Mouse (Mus musculus): ENCODE measurements around the gene Gys1. TPM values are rescaled to one million over a fixed set of nuclear protein-coding genes. Genes with fewer than 3 reads are reported as not detected.
"Not testable (repeated sequence)": the region's sequence is repeated elsewhere in the genome, so short reads cannot be mapped to it uniquely, and the experiment has no call there.

Gys1 gene
- polyA plus RNA-seq, 1 experiment: 9.5 TPM

- TF ChIP-seq POLR2A (IDR thresholded peaks at IDR 0.05; ENCODE audit: low read depth, low read length) (no peak), CTCF (IDR thresholded peaks at IDR 0.05; ENCODE audit: extremely low read depth, insufficient read length, insufficient replicate concordance, low read depth, low read length) (no peak)
- Histone ChIP-seq H3K27me3 (ENCODE audit: control insufficient read depth, insufficient read depth, low read length) (no peaks in the 10 kb centered on the region), H3K36me3 (ENCODE audit: control insufficient read depth, insufficient read depth, low read length) (peaks cover 13% of the 10 kb centered on the region), H3K4me3 (ENCODE audit: low read depth, low read length) (peak overlapping the region; percentile 81), H3K27ac (ENCODE audit: insufficient read depth, low read depth, low read length) (no peak overlapping the region), H3K4me1 (ENCODE audit: control insufficient read depth, insufficient read depth, insufficient read length, low read length) (0 out of 2 replicates have a peak, but pooled peaks cover 2% of the 10 kb centered on the region)
- WGBS: 35% methylated on average over 7 of the region's 7 CpGs
Measured at GRCm38 (mm10) chr7:45467090-45467670, 32.5 kb downstream of the Gys1 start.

DNA sequence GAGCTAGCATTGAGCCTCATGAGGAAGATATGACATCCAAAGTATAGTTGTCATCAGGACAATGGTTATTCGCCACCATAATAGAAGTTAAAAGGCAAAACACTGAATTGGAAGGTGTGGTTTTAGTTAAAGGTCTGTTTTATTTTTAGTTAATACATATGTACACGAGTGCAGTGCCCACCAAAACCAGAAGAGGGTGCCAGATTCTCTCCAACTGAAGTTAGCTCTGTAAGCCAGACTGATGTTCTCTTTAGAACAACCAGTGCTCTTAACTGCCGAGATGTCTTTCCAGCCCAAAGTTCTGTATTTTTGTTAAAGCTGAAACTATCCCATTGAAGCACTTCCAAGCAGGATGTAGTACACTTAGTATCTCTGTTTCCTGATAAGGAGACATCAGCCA is 36.2 kb downstream of the Gys1 start:
- Histone ChIP-seq H3K4me1 (ENCODE audit: control insufficient read depth, insufficient read depth, insufficient read length, low read length) (peaks cover 4% of the 10 kb centered on the region), H3K36me3 (ENCODE audit: control insufficient read depth, insufficient read depth, low read length) (no peaks in the 10 kb centered on the region), H3K4me3 (ENCODE audit: low read depth, low read length) (no peak overlapping the region), H3K27me3 (ENCODE audit: control insufficient read depth, insufficient read depth, low read length) (no peaks in the 10 kb centered on the region), H3K27ac (ENCODE audit: insufficient read depth, low read depth, low read length) (no peak overlapping the region)
- WGBS: 6% methylated on average over 3 of the region's 3 CpGs
- TF ChIP-seq CTCF (IDR thresholded peaks at IDR 0.05; ENCODE audit: extremely low read depth, insufficient read length, insufficient replicate concordance, low read depth, low read length) (no peak), POLR2A (IDR thresholded peaks at IDR 0.05; ENCODE audit: low read depth, low read length) (no peak)

DNA sequence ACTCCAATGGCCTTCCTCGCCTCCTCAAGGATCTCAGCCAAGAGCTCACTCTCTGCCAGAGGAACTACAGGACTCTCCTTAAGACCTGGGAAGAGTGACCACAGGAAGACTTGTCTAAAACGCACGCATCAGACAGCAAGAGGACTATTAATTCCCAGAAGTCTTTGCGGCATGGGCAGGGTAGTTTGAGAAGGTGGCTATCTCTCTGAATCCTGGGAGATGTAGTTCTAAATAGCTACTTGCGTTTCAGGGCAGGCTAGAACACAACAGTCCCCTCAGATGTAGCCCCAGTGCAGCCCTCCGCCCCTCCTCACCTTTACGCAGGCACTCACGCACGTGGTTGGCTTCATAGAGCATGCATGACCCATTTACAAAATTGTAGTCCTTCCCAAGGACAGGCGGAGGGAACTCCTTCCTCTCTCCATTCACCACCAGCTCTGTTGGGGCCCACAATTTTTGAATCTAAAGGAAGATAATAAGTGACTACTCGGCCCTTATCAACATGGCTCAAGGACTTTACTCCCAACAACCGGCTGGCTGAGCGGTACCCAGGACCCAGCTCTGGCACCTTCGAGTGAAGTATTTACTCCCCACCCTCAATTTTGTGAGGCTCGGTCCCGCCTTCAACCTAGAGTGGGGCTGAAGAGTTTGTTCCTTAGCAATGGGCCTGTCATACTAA is 40.8 kb downstream of the Gys1 start:
- peak overlapping the region; percentile 59 for H3K4me3 ChIP-seq (ENCODE audit: low read depth, low read length)
- WGBS: 30% methylated on average over 16 of the region's 16 CpGs
- TF ChIP-seq CTCF (IDR thresholded peaks at IDR 0.05; ENCODE audit: extremely low read depth, insufficient read length, insufficient replicate concordance, low read depth, low read length) (no peak), POLR2A (IDR thresholded peaks at IDR 0.05; ENCODE audit: low read depth, low read length) (no peak)
- peaks cover 4% of the 10 kb centered on the region for H3K4me1 ChIP-seq (ENCODE audit: control insufficient read depth, insufficient read depth, insufficient read length, low read length)
- H3K36me3 ChIP-seq (ENCODE audit: control insufficient read depth, insufficient read depth, low read length): no peaks in the 10 kb centered on the region
- no peaks in the 10 kb centered on the region for H3K27me3 ChIP-seq (ENCODE audit: control insufficient read depth, insufficient read depth, low read length)
- H3K27ac ChIP-seq (ENCODE audit: insufficient read depth, low read depth, low read length): no peak overlapping the region

DNA sequence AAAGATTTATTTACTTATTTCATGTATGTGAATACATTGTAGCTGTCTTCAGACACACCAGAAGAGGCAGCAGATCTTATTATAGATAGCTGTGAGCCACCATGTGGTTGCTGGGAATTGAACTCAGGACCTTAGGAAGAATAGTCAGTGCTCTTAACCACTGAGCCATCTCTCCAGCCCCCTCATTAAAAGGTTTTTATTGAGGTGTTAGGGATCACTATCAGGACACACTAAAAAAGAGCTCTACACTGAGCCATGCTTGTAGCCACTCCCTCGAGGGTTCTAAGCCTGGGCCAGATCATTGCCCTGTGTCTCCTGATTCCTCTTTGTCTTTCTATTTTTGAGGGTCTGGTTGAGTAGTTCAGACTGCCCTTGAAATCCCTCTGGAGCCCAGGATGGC is 41.8 kb downstream of the Gys1 start:
- H3K27me3 ChIP-seq (ENCODE audit: control insufficient read depth, insufficient read depth, low read length): no peaks in the 10 kb centered on the region
- TF ChIP-seq CTCF (IDR thresholded peaks at IDR 0.05; ENCODE audit: extremely low read depth, insufficient read length, insufficient replicate concordance, low read depth, low read length): no peak
- no peak for TF ChIP-seq POLR2A (IDR thresholded peaks at IDR 0.05; ENCODE audit: low read depth, low read length)
- H3K27ac ChIP-seq (ENCODE audit: insufficient read depth, low read depth, low read length): no peak overlapping the region
- no peaks in the 10 kb centered on the region for H3K36me3 ChIP-seq (ENCODE audit: control insufficient read depth, insufficient read depth, low read length)
- peaks cover 4% of the 10 kb centered on the region for H3K4me1 ChIP-seq (ENCODE audit: control insufficient read depth, insufficient read depth, insufficient read length, low read length)
- 14% methylated on average over 1 of the region's 1 CpGs for WGBS
- H3K4me3 ChIP-seq (ENCODE audit: low read depth, low read length): no peak overlapping the region

- Histone ChIP-seq H3K27ac (ENCODE audit: insufficient read depth, low read depth, low read length) (no peak overlapping the region), H3K4me3 (ENCODE audit: low read depth, low read length) (no peak overlapping the region), H3K4me1 (ENCODE audit: control insufficient read depth, insufficient read depth, insufficient read length, low read length) (peaks cover 4% of the 10 kb centered on the region), H3K36me3 (ENCODE audit: control insufficient read depth, insufficient read depth, low read length) (no peaks in the 10 kb centered on the region), H3K27me3 (ENCODE audit: control insufficient read depth, insufficient read depth, low read length) (no peaks in the 10 kb centered on the region)
- TF ChIP-seq POLR2A (IDR thresholded peaks at IDR 0.05; ENCODE audit: low read depth, low read length): no peak
- TF ChIP-seq CTCF (IDR thresholded peaks at IDR 0.05; ENCODE audit: extremely low read depth, insufficient read length, insufficient replicate concordance, low read depth, low read length): peak; percentile 47; the same call in 1 of the 2 replicates
- 2% methylated on average over 3 of the region's 3 CpGs for WGBS
Measured at GRCm38 (mm10) chr7:45477003-45477402, 42.4 kb downstream of the Gys1 start.

- Histone ChIP-seq H3K27ac (ENCODE audit: insufficient read depth, low read depth, low read length) (no peak overlapping the region), H3K27me3 (ENCODE audit: control insufficient read depth, insufficient read depth, low read length) (no peaks in the 10 kb centered on the region), H3K4me3 (ENCODE audit: low read depth, low read length) (no peak overlapping the region), H3K4me1 (ENCODE audit: control insufficient read depth, insufficient read depth, insufficient read length, low read length) (peaks cover 4% of the 10 kb centered on the region), H3K36me3 (ENCODE audit: control insufficient read depth, insufficient read depth, low read length) (no peaks in the 10 kb centered on the region)
- TF ChIP-seq POLR2A (IDR thresholded peaks at IDR 0.05; ENCODE audit: low read depth, low read length) (no peak), CTCF (IDR thresholded peaks at IDR 0.05; ENCODE audit: extremely low read depth, insufficient read length, insufficient replicate concordance, low read depth, low read length) (no peak)
- 93% methylated on average over 7 of the region's 7 CpGs for WGBS
Measured at GRCm38 (mm10) chr7:45478774-45479173, 44.1 kb downstream of the Gys1 start.

DNA sequence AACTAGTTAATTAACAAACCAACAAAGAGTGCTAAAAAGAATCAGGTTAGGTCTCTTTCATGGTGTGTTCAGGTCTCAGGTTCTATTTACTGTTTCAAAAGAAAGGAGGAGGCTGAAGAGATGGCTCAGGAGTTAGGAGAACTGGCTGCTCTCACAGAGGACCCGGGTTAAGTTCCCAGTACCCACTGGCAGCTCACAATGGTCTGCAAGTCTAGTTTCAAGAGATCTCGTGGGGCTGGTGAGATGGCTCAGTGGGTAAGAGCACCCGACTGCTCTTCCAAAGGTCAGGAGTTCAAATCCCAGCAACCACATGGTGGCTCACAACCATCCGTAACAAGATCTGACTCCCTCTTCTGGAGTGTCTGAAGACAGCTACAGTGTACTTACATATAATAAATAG is 45.7 kb downstream of the Gys1 start:
- H3K4me1 ChIP-seq (ENCODE audit: control insufficient read depth, insufficient read depth, insufficient read length, low read length); H3K4me3 ChIP-seq (ENCODE audit: low read depth, low read length); H3K36me3 ChIP-seq (ENCODE audit: control insufficient read depth, insufficient read depth, low read length); H3K27ac ChIP-seq (ENCODE audit: insufficient read depth, low read depth, low read length); H3K27me3 ChIP-seq (ENCODE audit: control insufficient read depth, insufficient read depth, low read length): not testable (repeated sequence)
- WGBS: 72% methylated on average over 3 of the region's 4 CpGs
